Mouse (Mus musculus) stomach, embryonic 16.5 days (tissue): ENCODE results near the gene Jmjd6. TPM values are rescaled to one million over a fixed set of nuclear protein-coding genes. Genes with fewer than 3 reads are reported as not detected.
A peak's percentile ranks its signal among the peaks of the same experiment; 100 is the strongest.

ENCODE experiments used
- ATAC-seq: fragments of 200-750 bp; cut with Nextera tagmentation; 2 replicates; pipeline ENCODE4 v1.8.0; 2017; ENCODE audit warnings: moderate number of reproducible peaks, moderate TSS enrichment; ENCODE audit not compliant: insufficient read depth, low FRiP score
- H3K27ac ChIP-seq: fragments of 300-500 bp; sonication (generic); 2 replicates; pipeline ENCODE4 v1.5.1; 2014; ENCODE audit warnings: low read length
- H3K27me3 ChIP-seq: fragments of 300-500 bp; sonication (generic); 2 replicates; pipeline ENCODE4 v1.6.1; 2014; ENCODE audit warnings: low read length, control low read depth, mixed read lengths; ENCODE audit not compliant: control insufficient read depth, insufficient read depth
- H3K36me3 ChIP-seq: fragments of 300-500 bp; sonication (generic); 2 replicates; pipeline ENCODE4 v1.6.1; 2014; ENCODE audit warnings: low read length; ENCODE audit not compliant: control insufficient read depth, insufficient read depth
- H3K4me1 ChIP-seq: fragments of 300-500 bp; sonication (generic); 2 replicates; pipeline ENCODE4 v1.6.1; 2014; ENCODE audit warnings: low read length, control low read depth, mixed read lengths; ENCODE audit not compliant: control insufficient read depth, insufficient read depth
- H3K4me2 ChIP-seq: fragments of 300-500 bp; sonication (generic); 2 replicates; pipeline ENCODE4 v1.6.1; 2014; ENCODE audit warnings: low read depth, low read length, mixed read lengths
- H3K4me3 ChIP-seq: fragments of 300-500 bp; sonication (generic); replicated peaks from 2 replicates; pipeline ENCODE4 v1.5.1; 2014; ENCODE audit warnings: mild to moderate bottlenecking, low read length
- H3K9ac ChIP-seq: fragments of 300-500 bp; sonication (generic); 2 replicates; pipeline ENCODE4 v1.6.1; 2014; ENCODE audit warnings: low read length
- H3K9me3 ChIP-seq: fragments of 300-500 bp; sonication (generic); replicated peaks from 2 replicates; pipeline ENCODE4 v1.6.1; 2016; ENCODE audit warnings: low read length, control low read depth; ENCODE audit not compliant: control insufficient read depth
- WGBS: fragments of 180-500 bp; shearing (Covaris S2); extraction: QIAGEN DNeasy Blood & Tissue Kit; methylation state at CpG from one replicate; pipeline ENCODE4 v1.1.7; 2014; 5-methylcytosine and 5-hydroxymethylcytosine counted together
- polyA plus RNA-seq: library from polyadenylated mRNA; unstranded; fragments of >200 nt; fragmentation: Nextera tagmentation; extraction: Ambion mirVana; gene quantifications from 2 replicates; pipeline ENCODE4 v1.2.1, GENCODE M21; 2015

Jmjd6 gene
- polyA plus RNA-seq = 68.8 and 69.1 TPM in 2 replicates

- Histone ChIP-seq H3K4me1 (peaks cover 36% of the 10 kb centered on the region), H3K4me2 (peak within 1 kb of the TSS; percentile 92), H3K9me3 (no peaks in the 10 kb centered on the region), H3K4me3 (peak within 1 kb of the TSS; percentile 91), H3K27me3 (no peaks in the 10 kb centered on the region), H3K9ac (peak within 1 kb of the TSS; percentile 91), H3K36me3 (peaks cover 16% of the 10 kb centered on the region), H3K27ac (peak within 1 kb of the TSS; percentile 100)
- ATAC-seq = peak; percentile 95
- under 1% methylated on average over 72 of the region's 72 CpGs for WGBS
These were observed at the start of gene Jmjd6, which contains the start of gene Mettl23 for GRCm38 (mm10) chr11:116843261-116844233. Gene Jmjd6, minus strand, starts transcription at chr11:116843449. Gene Mettl23, plus strand, starts transcription at chr11:116843278.

GRCm38 (mm10) chr11:116887136-116887535, 43.9 kb upstream of the Jmjd6 start:
- WGBS = 51% methylated on average over 5 of the region's 5 CpGs
- H3K27ac ChIP-seq = no peak overlapping the region
- H3K9me3 ChIP-seq = no peaks in the 10 kb centered on the region
- H3K4me1 ChIP-seq = peaks cover 6% of the 10 kb centered on the region; the same call in 1 of the 2 replicates
- no peak overlapping the region for H3K4me3 ChIP-seq
- no peak overlapping the region for H3K4me2 ChIP-seq
- H3K9ac ChIP-seq = no peak overlapping the region
- H3K36me3 ChIP-seq = no peaks in the 10 kb centered on the region
- ATAC-seq = no peak
- no peaks in the 10 kb centered on the region for H3K27me3 ChIP-seq

- Histone ChIP-seq H3K4me2 (peak overlapping the region; percentile 56), H3K27ac (no peak overlapping the region), H3K9me3 (no peaks in the 10 kb centered on the region), H3K36me3 (no peaks in the 10 kb centered on the region), H3K27me3 (no peaks in the 10 kb centered on the region), H3K4me3 (peak overlapping the region; percentile 25), H3K9ac (peak overlapping the region; percentile 40; the same call in 1 of the 2 replicates), H3K4me1 (peaks cover 6% of the 10 kb centered on the region; the same call in 1 of the 2 replicates)
- ATAC-seq = no peak
- WGBS = 4% methylated on average over 28 of the region's 28 CpGs
These were observed 42.3 kb upstream of the Jmjd6 start for GRCm38 (mm10) chr11:116885275-116886151.

- no peak overlapping the region for H3K27ac ChIP-seq
- H3K9me3 ChIP-seq = no peaks in the 10 kb centered on the region
- no peaks in the 10 kb centered on the region for H3K36me3 ChIP-seq
- H3K4me3 ChIP-seq = no peak overlapping the region
- H3K4me2 ChIP-seq = no peak overlapping the region
- H3K9ac ChIP-seq = no peak overlapping the region
- no peaks in the 10 kb centered on the region for H3K27me3 ChIP-seq
- WGBS = 87% methylated on average over 6 of the region's 6 CpGs
- peaks cover 6% of the 10 kb centered on the region; the same call in 1 of the 2 replicates for H3K4me1 ChIP-seq
- ATAC-seq = no peak
These were observed 40.8 kb upstream of the Jmjd6 start for GRCm38 (mm10) chr11:116884061-116884460.

GRCm38 (mm10) chr11:116882446-116882845, 39.2 kb upstream of the Jmjd6 start:
- no peaks in the 10 kb centered on the region for H3K9me3 ChIP-seq

GRCm38 (mm10) chr11:116881440-116881839, 38.2 kb upstream of the Jmjd6 start:
- Histone ChIP-seq H3K27me3 (no peaks in the 10 kb centered on the region), H3K4me2 (no peak overlapping the region), H3K27ac (no peak overlapping the region), H3K9me3 (no peaks in the 10 kb centered on the region), H3K4me1 (peaks cover 6% of the 10 kb centered on the region; the same call in 1 of the 2 replicates), H3K36me3 (no peaks in the 10 kb centered on the region), H3K9ac (no peak overlapping the region), H3K4me3 (no peak overlapping the region)
- no peak for ATAC-seq
- WGBS = 36% methylated on average over 5 of the region's 5 CpGs

More at GRCm38 (mm10) chr11:116882446-116882845, 39.2 kb upstream of the Jmjd6 start:
- H3K4me2 ChIP-seq = no peak overlapping the region
- no peak overlapping the region for H3K9ac ChIP-seq
- peaks cover 6% of the 10 kb centered on the region; the same call in 1 of the 2 replicates for H3K4me1 ChIP-seq
- no peaks in the 10 kb centered on the region for H3K27me3 ChIP-seq
- no peak overlapping the region for H3K27ac ChIP-seq
- H3K36me3 ChIP-seq = no peaks in the 10 kb centered on the region
- WGBS = 71% methylated on average over 10 of the region's 10 CpGs
- no peak for ATAC-seq
- no peak overlapping the region for H3K4me3 ChIP-seq

- H3K4me1 ChIP-seq = peaks cover 6% of the 10 kb centered on the region; the same call in 1 of the 2 replicates
- H3K27me3 ChIP-seq = no peaks in the 10 kb centered on the region
- no peak overlapping the region for H3K9ac ChIP-seq
- no peaks in the 10 kb centered on the region for H3K9me3 ChIP-seq
- H3K4me3 ChIP-seq = no peak overlapping the region
- 51% methylated on average over 7 of the region's 7 CpGs for WGBS
- no peaks in the 10 kb centered on the region for H3K36me3 ChIP-seq
- no peak overlapping the region for H3K27ac ChIP-seq
- ATAC-seq = no peak
- H3K4me2 ChIP-seq = no peak overlapping the region
These were observed 37.6 kb upstream of the Jmjd6 start for GRCm38 (mm10) chr11:116880839-116881238.

GRCm38 (mm10) chr11:116878454-116878853, 35.2 kb upstream of the Jmjd6 start:
- 77% methylated on average over 8 of the region's 8 CpGs for WGBS
- peak; percentile 27 for ATAC-seq
- Histone ChIP-seq H3K27me3 (no peaks in the 10 kb centered on the region), H3K36me3 (peaks cover 7% of the 10 kb centered on the region; the same call in 1 of the 2 replicates), H3K9ac (no peak overlapping the region), H3K4me3 (no peak overlapping the region), H3K9me3 (no peaks in the 10 kb centered on the region), H3K4me2 (no peak overlapping the region), H3K27ac (no peak overlapping the region), H3K4me1 (no peaks in the 10 kb centered on the region)
